ENCODE assay signal across 10 mouse cellular contexts in genomic region chr11:88153880-88154279, GRCm38 (mm10). TPM values are rescaled to one million over a fixed set of nuclear protein-coding genes. Genes with fewer than 3 reads are reported as not detected.
DNase-seq lines count a peak whose midpoint lies in the region; ATAC-seq and TF ChIP-seq lines count a peak whose summit lies in the region.
"Had no signal": no experiment of that assay in that cellular context is flagged by ENCODE, and none has a peak within 500 bp of the region (broad histone marks: within the 10 kb centered on the region; RNA-seq: fewer than 3 reads in every experiment).

No protein-coding gene starts in this region.

- H3K4me3 ChIP-seq in forebrain, embryonic 10.5 days: no peak overlapping the region
- no peak overlapping the region for H3K4me3 ChIP-seq in forebrain, embryonic 13.5 days
- no peak overlapping the region for H3K4me3 ChIP-seq in layer of hippocampus, adult 2 months
- H3K4me3 ChIP-seq in heart, postnatal 0 days (ENCODE audit: low read depth, low read length): no peak overlapping the region
- H3K4me3 ChIP-seq in midbrain, embryonic 16.5 days (ENCODE audit: low read depth, low read length): no peak overlapping the region

- no peak overlapping the region for H3K4me2 ChIP-seq in forebrain, embryonic 13.5 days
- H3K4me2 ChIP-seq in heart, postnatal 0 days (ENCODE audit: low read depth, low read length): no peak overlapping the region
- no peak overlapping the region for H3K4me2 ChIP-seq in midbrain, embryonic 16.5 days (ENCODE audit: low read length)

- no peak for DNase-seq in forebrain, embryonic 10.5 days (ENCODE audit: extremely low spot score, low spot score)
- no peak for DNase-seq in layer of hippocampus, adult 2 months (ENCODE audit: low spot score in 2 of 2)
- no peak for DNase-seq in layer of hippocampus, adult 18-20 months (ENCODE audit: low spot score in 2 of 2)
- no peak for DNase-seq in heart, postnatal 0 days (ENCODE audit: low spot score)
- DNase-seq in testis, postnatal 10 days (ENCODE audit: low spot score): no peak
- DNase-seq in gastrocnemius, adult 18-20 months (ENCODE audit: low spot score): no peak
- DNase-seq: embryo, embryonic 11 days had no signal

- no peaks in the 10 kb centered on the region for H3K9me3 ChIP-seq in forebrain, embryonic 10.5 days
- no peaks in the 10 kb centered on the region for H3K9me3 ChIP-seq in forebrain, embryonic 13.5 days (replicated peaks)
- no peaks in the 10 kb centered on the region for H3K9me3 ChIP-seq in heart, postnatal 0 days (replicated peaks; ENCODE audit: control insufficient read depth, low read length)
- H3K9me3 ChIP-seq in midbrain, embryonic 16.5 days (replicated peaks; ENCODE audit: control insufficient read depth, low read length, poor library complexity, severe bottlenecking): no peaks in the 10 kb centered on the region

- no peak for TF ChIP-seq EP300 in heart, postnatal 0 days (IDR thresholded peaks at IDR 0.05; ENCODE audit: low read depth)

- H3K4me1 ChIP-seq in forebrain, embryonic 10.5 days: peaks cover 88% of the 10 kb centered on the region
- peaks cover 51% of the 10 kb centered on the region for H3K4me1 ChIP-seq in forebrain, embryonic 13.5 days
- peaks cover 66% of the 10 kb centered on the region for H3K4me1 ChIP-seq in heart, postnatal 0 days (ENCODE audit: control insufficient read depth, insufficient read depth)
- H3K4me1 ChIP-seq in midbrain, embryonic 16.5 days (ENCODE audit: control insufficient read depth, insufficient read depth, low read length): peaks cover 29% of the 10 kb centered on the region

- no peak overlapping the region for H3K9ac ChIP-seq in forebrain, embryonic 13.5 days
- no peak overlapping the region for H3K9ac ChIP-seq in heart, postnatal 0 days (replicated peaks; ENCODE audit: low read depth, low read length)
- H3K9ac ChIP-seq in midbrain, embryonic 16.5 days (ENCODE audit: low read depth, low read length): no peak overlapping the region

- H3K36me3 ChIP-seq in forebrain, embryonic 10.5 days (replicated peaks): peaks cover 9% of the 10 kb centered on the region
- no peaks in the 10 kb centered on the region for H3K36me3 ChIP-seq in forebrain, embryonic 13.5 days (ENCODE audit: poor library complexity, severe bottlenecking)
- no peaks in the 10 kb centered on the region for H3K36me3 ChIP-seq in heart, postnatal 0 days (replicated peaks; ENCODE audit: control insufficient read depth, insufficient read depth, low read length)
- H3K36me3 ChIP-seq in midbrain, embryonic 16.5 days (ENCODE audit: control insufficient read depth, insufficient read depth, low read length): no peaks in the 10 kb centered on the region

- ATAC-seq in forebrain, embryonic 13.5 days: no peak
- no peak for ATAC-seq in heart, postnatal 0 days (ENCODE audit: insufficient read depth, low read depth)
- no peak for ATAC-seq in midbrain, embryonic 16.5 days
- ATAC-seq: Patski had no signal

- TF ChIP-seq CTCF in layer of hippocampus, adult 2 months (conservative IDR thresholded peaks at IDR 0.05): no peak
- TF ChIP-seq CTCF in heart, postnatal 0 days (IDR thresholded peaks at IDR 0.05; ENCODE audit: low read depth): no peak

- H3K27ac ChIP-seq in forebrain, embryonic 10.5 days: peak overlapping the region; percentile 57; the same call in 1 of the 2 replicates
- H3K27ac ChIP-seq in forebrain, embryonic 13.5 days: no peak overlapping the region
- H3K27ac ChIP-seq in layer of hippocampus, adult 2 months: peak overlapping the region; percentile 5; the same call in 1 of the 2 replicates
- peak overlapping the region; percentile 82 for H3K27ac ChIP-seq in heart, postnatal 0 days (ENCODE audit: low read depth)
- H3K27ac ChIP-seq in midbrain, embryonic 16.5 days (ENCODE audit: low read length): peak overlapping the region; percentile 25; the same call in 1 of the 2 replicates

- WGBS in forebrain, embryonic 10.5 days: 79% methylated on average over 5 of the region's 5 CpGs
- WGBS in forebrain, embryonic 13.5 days: 82% methylated on average over 5 of the region's 5 CpGs
- WGBS in heart, postnatal 0 days: 70% methylated on average over 5 of the region's 5 CpGs
- 73% methylated on average over 5 of the region's 5 CpGs for WGBS in midbrain, embryonic 16.5 days

- H3K27me3 ChIP-seq in forebrain, embryonic 10.5 days (ENCODE audit: poor library complexity, severe bottlenecking): 0 out of 2 replicates have a peak, but pooled peaks cover 4% of the 10 kb centered on the region
- H3K27me3 ChIP-seq in forebrain, embryonic 13.5 days: no peaks in the 10 kb centered on the region
- no peaks in the 10 kb centered on the region for H3K27me3 ChIP-seq in heart, postnatal 0 days (ENCODE audit: control insufficient read depth, insufficient read depth, low read length)
- no peaks in the 10 kb centered on the region for H3K27me3 ChIP-seq in midbrain, embryonic 16.5 days (ENCODE audit: control insufficient read depth, insufficient read depth, low read depth, low read length)
- H3K27me3 ChIP-seq: Patski had no signal

RNA-seq across cellular contexts. Expression of gene Mrps23, which starts 50.3 kb away (rescaled TPM):
- polyA plus RNA-seq in forebrain, embryonic 10.5 days (2016; fragmentation: Nextera tagmentation; extraction: Ambion mirVana): 65.5 and 72.6 TPM in 2 replicates
- 70.4 and 70.9 TPM in 2 replicates for polyA plus RNA-seq in forebrain, embryonic 13.5 days (2015; fragmentation: Nextera tagmentation; extraction: Ambion mirVana)
- 10 to 100 TPM; 64.9 to 65.6 TPM for total RNA-seq in layer of hippocampus, adult 2 months (2021)
- total RNA-seq in layer of hippocampus, adult 18-20 months (2021): 10 to 100 TPM; 63.8 to 77.8 TPM
- total RNA-seq in heart, postnatal 0 days (2014; rRNA removed; ENCODE audit: low replicate concordance): 77.6 and 240 TPM in 2 replicates
- 156 TPM in 2 replicates for polyA plus RNA-seq in heart, postnatal 0 days (2015; fragmentation: Nextera tagmentation; extraction: Ambion mirVana)
- polyA plus RNA-seq in midbrain, embryonic 16.5 days (2015; fragmentation: Nextera tagmentation; extraction: Ambion mirVana): 65.4 and 66.9 TPM in 2 replicates
- total RNA-seq in gastrocnemius, adult 18-20 months (2021): 100 to 1,000 TPM; 147 to 169 TPM

RNA-seq across cellular contexts. Expression of gene Cuedc1, which starts 56.0 kb away (rescaled TPM):
- polyA plus RNA-seq in forebrain, embryonic 10.5 days (2016; fragmentation: Nextera tagmentation; extraction: Ambion mirVana): 20.0 and 24.9 TPM in 2 replicates
- 32.8 and 37.4 TPM in 2 replicates for polyA plus RNA-seq in forebrain, embryonic 13.5 days (2015; fragmentation: Nextera tagmentation; extraction: Ambion mirVana)
- total RNA-seq in layer of hippocampus, adult 2 months (2021): 10 to 100 TPM; 31.1 to 35.3 TPM
- 10 to 100 TPM; 27.9 to 31.8 TPM for total RNA-seq in layer of hippocampus, adult 18-20 months (2021)
- 15.1 and 19.2 TPM in 2 replicates for total RNA-seq in heart, postnatal 0 days (2014; rRNA removed; ENCODE audit: low replicate concordance)
- polyA plus RNA-seq in heart, postnatal 0 days (2015; fragmentation: Nextera tagmentation; extraction: Ambion mirVana): 17.0 and 17.5 TPM in 2 replicates
- 46.1 and 54.7 TPM in 2 replicates for polyA plus RNA-seq in midbrain, embryonic 16.5 days (2015; fragmentation: Nextera tagmentation; extraction: Ambion mirVana)
- 100 to 1,000 TPM in 1 of 2 experiments, 10 to 100 TPM in 1; 95.6 to 121 TPM for total RNA-seq in gastrocnemius, adult 18-20 months (2021)
